Mouse (Mus musculus): ENCODE results near the gene Mgat5b. TPM values are rescaled to one million over a fixed set of nuclear protein-coding genes. Genes with fewer than 3 reads are reported as not detected.
A peak's percentile ranks its signal among the peaks of the same experiment; 100 is the strongest.

Mgat5b gene
- polyA plus RNA-seq, 1 experiment from 2014 or later = 0.55 TPM

DNA sequence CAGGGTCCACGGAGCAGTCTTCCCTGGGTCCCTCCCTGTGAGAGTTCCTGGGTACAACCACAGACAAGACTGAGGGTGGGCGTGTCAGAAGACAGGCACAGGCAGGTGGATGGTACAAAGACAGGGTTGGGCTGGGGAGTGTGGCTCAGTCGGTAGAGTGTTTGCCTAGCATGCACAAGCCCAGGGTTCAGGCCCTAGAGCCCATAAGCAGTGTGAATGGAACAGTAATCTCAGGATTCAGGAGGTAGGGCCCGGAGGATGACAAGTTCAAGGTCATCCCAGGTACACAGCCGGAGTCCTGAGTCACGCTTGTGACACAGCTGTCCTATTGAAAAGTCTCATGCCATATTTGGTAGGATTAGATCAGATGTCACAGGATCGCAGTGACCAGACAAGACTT is 55.7 kb downstream of the Mgat5b start:
- DNase-seq (ENCODE audit: low spot score) = no peak

DNA sequence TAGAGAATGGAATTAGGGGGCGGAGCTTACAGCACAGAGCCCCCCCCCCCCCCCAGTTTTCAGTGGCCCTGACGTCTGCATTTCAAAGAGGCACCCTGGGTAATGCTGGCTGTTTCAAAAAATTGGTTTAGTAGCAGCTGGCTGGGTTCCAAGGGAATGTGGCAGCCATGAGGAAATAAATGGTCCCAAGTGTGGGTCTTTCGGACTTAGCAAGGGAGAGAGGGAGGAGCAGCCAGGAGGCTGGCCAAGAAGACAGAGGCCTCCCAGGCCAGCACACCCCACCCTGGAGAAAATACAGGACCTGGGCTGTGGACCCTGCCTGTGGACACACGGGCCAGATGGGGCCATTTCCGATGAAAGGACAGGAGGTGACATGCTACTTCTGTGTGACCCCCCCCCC is 61.6 kb downstream of the Mgat5b start:
- DNase-seq (ENCODE audit: low spot score) = no peak

DNA sequence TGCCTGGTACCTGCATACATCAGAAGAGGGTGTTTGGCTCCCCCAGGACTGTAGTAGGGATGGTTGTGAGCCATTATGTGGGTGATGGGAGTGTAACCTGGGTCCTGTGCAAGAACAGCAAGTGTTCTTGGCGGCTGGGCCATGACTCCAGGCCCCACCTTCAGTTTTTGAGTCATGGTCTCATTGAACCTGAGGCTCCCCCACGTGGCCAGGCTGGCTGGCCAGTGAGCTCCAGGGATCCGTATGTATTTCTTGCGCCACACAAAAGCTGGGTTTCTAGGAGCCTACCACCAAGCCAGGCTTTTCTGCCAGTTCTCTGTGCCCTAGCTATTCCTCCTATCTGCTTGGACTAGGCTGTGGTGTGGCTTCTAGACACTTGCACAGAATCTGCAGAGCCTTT is 63.9 kb downstream of the Mgat5b start:
- no peak for DNase-seq (ENCODE audit: low spot score)

- DNase-seq (ENCODE audit: low spot score) = no peak
Measured at GRCm38 (mm10) chr11:116985504-116986385, 67.1 kb downstream of the Mgat5b start.

GRCm38 (mm10) chr11:116988131-116988530 is 69.5 kb downstream of the Mgat5b start:
- DNase-seq (ENCODE audit: low spot score) = no peak

GRCm38 (mm10) chr11:116990231-116990630 is 71.6 kb downstream of the Mgat5b start:
- DNase-seq (ENCODE audit: low spot score) = no peak

DNA sequence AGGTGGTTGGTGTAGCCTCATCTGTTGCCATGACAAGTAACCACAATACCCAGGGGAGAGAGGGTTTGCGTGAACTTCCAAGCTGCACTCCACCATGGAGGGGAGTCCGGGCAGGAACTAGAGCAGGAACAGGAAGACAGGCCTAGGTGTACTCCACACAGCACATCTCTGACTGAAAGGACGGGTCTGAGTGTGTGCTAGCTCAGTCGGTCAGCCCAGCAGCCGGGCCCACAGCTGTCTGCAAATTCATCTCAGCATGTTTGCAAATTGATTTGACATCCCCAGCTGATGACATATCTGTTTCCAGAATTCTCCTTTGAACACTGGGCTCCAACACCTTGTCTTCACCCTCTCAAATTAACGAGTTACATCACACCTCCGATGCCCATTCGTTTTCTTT is 72.7 kb downstream of the Mgat5b start:
- no peak for DNase-seq (ENCODE audit: low spot score)

- no peak for DNase-seq (ENCODE audit: low spot score)
Measured at GRCm38 (mm10) chr11:116991964-116992363, 73.3 kb downstream of the Mgat5b start.

GRCm38 (mm10) chr11:116994095-116994582 is 75.5 kb downstream of the Mgat5b start:
- peak; percentile 55 for DNase-seq (ENCODE audit: low spot score)

GRCm38 (mm10) chr11:116996976-116997375 is 78.3 kb downstream of the Mgat5b start:
- DNase-seq (ENCODE audit: low spot score) = no peak

DNA sequence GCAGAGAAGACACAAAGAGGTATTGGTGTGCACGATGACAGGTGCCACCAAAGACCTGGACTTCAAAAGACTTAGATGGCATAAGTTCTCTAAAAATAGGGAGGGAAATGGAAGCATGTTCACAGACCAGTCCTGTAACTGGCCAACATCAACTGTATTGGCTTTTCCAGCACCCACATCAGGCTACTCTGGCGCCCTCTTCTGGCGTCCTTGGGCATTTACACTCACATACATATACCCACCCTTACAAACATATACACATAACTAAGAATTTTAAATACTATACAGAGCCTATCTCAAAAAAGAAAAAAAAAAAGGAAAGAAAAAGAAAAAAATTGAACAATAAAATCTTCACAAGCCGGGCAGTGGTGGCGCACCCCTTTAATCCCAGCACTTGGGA is 80.3 kb downstream of the Mgat5b start:
- no peak for DNase-seq (ENCODE audit: low spot score)

DNA sequence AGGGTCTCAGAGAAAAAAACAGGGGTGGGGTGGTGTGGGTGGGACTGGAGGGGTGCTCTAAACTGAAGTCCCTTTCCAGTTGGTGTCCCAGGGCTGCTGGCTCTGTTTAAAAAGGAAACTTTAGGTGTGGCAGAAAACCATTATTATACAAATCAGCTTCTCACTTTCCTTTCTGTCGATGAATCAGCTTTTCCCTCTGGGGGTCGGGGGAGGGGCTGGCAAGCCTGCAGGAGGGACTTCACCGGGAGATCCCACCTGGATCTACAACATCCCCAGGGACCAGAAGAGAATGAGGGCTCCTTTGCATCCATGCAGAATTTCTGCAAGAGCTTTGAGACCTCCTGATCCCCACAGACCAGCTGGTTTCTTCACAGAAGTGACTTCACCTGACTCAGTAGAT is 81.6 kb downstream of the Mgat5b start:
- DNase-seq (ENCODE audit: low spot score) = no peak

DNA sequence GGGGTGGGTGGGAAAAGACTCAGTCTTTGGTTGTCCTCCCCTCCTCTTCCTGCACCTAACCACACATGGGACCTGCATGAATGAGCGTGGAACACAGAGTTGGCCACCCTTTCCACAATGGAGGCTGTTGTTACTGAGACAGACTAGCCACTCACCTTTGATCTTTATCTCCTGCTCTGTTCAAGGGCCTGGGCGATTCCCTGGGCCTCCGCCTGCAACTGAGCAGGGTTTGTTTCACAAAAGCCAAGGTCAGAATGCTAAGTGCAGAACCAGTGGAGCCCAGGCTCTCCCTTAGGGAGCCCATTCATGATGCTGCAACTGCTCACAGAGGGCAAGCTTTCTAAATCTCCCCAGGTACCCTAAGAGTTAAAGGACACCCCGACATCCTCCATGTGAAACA is 83.1 kb downstream of the Mgat5b start:
- no peak for DNase-seq (ENCODE audit: low spot score)

GRCm38 (mm10) chr11:117003503-117003902 is 84.8 kb downstream of the Mgat5b start:
- DNase-seq (ENCODE audit: low spot score) = no peak

- no peak for DNase-seq (ENCODE audit: low spot score)
Measured at GRCm38 (mm10) chr11:117004277-117004676, 85.6 kb downstream of the Mgat5b start.

GRCm38 (mm10) chr11:117017462-117017861 is 98.8 kb downstream of the Mgat5b start:
- no peak for DNase-seq (ENCODE audit: low spot score)

DNA sequence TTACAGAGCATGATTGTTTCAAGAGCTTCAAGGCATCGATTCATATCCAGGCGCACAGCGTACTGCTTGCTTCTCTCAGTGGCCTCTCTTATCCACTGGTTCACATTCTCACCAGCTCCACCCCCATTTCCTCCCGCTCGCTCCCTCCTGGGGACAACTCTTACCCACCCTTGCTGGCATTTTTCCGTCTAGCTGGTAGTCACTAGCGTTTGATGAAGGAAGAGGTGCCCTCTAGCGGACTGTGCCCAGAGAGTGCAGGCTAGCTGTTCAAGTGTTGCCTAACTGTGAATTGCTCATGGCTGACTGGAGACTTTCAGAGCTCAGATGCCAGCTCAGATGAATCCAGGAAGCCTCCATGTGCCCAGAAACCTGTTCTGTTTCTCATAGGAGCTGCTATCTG is 99.7 kb downstream of the Mgat5b start:
- peak; percentile 95 for DNase-seq (ENCODE audit: low spot score)

DNA sequence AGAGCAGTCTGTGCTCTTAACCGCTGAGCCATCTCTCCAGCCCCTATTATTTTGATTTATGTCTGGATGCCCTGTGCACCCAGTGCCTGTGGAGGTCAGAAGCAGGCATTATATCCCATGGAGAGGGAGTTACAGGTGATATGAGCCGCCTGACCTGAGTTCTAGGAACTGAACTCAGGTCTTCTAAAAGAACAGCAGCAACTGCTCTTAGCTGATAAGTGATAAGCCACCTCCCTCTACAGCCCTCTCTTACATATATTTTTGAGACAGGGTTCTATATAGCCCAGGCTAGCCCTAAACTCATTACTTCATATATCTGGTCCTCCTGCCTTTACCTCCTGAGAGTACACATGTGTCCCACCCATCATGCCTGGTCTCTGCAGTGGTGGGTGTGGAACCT is 102.4 kb downstream of the Mgat5b start:
- no peak for DNase-seq (ENCODE audit: low spot score)

GRCm38 (mm10) chr11:117023537-117023936 is 104.9 kb downstream of the Mgat5b start:
- no peak for DNase-seq (ENCODE audit: low spot score)

DNA sequence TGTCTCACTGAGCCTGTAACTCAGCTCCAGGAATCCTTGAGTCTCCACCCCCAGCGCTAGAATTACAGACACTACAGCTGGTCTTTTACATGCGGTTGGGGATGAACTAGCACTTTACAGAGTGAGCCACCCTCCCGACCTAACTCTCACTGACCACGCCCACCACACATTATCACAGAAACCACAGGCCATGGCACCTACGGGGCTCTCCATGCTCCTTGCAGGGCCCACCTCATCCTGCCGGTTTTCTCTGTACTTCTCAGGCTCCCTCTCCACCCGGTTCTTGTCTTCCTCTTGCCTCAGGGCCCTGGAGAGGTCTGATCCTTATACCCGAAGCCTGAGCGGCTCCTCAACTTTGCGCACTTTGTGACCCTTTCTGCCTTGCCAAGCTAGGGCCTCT is 109.0 kb downstream of the Mgat5b start:
- peak; percentile 76 for DNase-seq (ENCODE audit: low spot score)

GRCm38 (mm10) chr11:117028861-117029568 is 110.4 kb downstream of the Mgat5b start:
- no peak for DNase-seq (ENCODE audit: low spot score)

DNA sequence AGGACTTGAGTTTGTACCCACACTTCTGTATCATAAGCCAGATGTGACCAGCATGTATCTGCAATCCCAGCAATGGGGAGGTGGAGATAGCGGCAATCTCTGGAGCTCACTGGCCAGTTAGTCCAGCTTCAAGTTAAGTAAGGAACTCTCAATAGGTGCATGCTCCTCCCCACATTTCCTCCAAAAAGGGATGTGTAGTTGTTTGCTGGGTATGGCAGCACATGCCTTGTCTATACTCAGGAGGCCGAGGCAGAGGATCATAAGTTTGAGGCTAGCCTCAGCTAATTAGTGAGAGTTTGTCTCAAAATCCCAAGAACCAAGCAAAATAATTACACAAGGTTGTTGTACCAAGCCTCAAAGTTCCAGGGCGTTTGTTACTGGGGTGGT is 110.9 kb downstream of the Mgat5b start:
- no peak for DNase-seq (ENCODE audit: low spot score)

DNA sequence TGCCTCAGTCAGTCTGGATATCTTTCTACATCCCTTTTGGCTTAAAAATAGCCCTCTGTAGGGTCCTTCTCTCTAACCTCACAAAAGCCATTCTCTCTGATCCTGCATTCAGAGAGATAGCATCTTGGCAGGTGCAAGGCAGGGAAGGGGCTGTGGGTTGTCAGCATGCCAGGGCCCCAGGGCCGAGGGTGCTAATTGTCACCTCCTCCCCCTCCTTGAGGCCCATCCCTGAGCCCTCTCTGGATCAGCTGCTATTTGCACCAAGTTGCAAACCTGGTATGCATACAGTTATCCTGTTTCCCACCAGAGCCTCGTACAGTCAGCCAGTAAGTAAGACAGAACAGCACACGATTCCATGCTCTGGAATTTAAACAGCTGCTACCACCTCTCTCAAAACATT is 111.4 kb downstream of the Mgat5b start:
- DNase-seq (ENCODE audit: low spot score) = no peak

All from thymus, postnatal 0 days (tissue).